Comparison of ENCODE assay signal across 9 mouse cellular contexts in genomic region chr15:84772191-84773111, GRCm38 (mm10). TPM values are rescaled to one million over a fixed set of nuclear protein-coding genes. Genes with fewer than 3 reads are reported as not detected.
DNase-seq lines count a peak whose midpoint lies in the region; ATAC-seq and TF ChIP-seq lines count a peak whose summit lies in the region.
"Had no signal": no experiment of that assay in that cellular context is flagged by ENCODE, and none has a peak within 500 bp of the region (broad histone marks: within the 10 kb centered on the region; RNA-seq: fewer than 3 reads in every experiment).

No protein-coding gene starts in this region.

- no peak overlapping the region for H3K9ac ChIP-seq in liver, postnatal 0 days (replicated peaks)
- H3K9ac ChIP-seq in liver, embryonic 11.5 days (ENCODE audit: low read depth, low read length) = no peak overlapping the region
- no peak overlapping the region for H3K9ac ChIP-seq in hindbrain, embryonic 16.5 days (ENCODE audit: low read depth, low read length)

- no peaks in the 10 kb centered on the region for H3K4me1 ChIP-seq in liver, postnatal 0 days (ENCODE audit: insufficient read depth)
- H3K4me1 ChIP-seq in liver, embryonic 11.5 days (replicated peaks; ENCODE audit: control insufficient read depth, insufficient read depth, low read length) = no peaks in the 10 kb centered on the region
- peaks cover 4% of the 10 kb centered on the region; the same call in 1 of the 2 replicates for H3K4me1 ChIP-seq in cerebellum, adult 2 months (ENCODE audit: control insufficient read depth, insufficient read depth, low read length)
- no peaks in the 10 kb centered on the region for H3K4me1 ChIP-seq in small intestine, adult 2 months (ENCODE audit: control insufficient read depth, insufficient read depth, insufficient read length, low read length)
- peaks cover 16% of the 10 kb centered on the region for H3K4me1 ChIP-seq in hindbrain, embryonic 16.5 days (ENCODE audit: control insufficient read depth, insufficient read depth, low read depth, low read length)

- no peak for TF ChIP-seq POLR2A in cerebellum, adult 2 months (IDR thresholded peaks at IDR 0.05; ENCODE audit: borderline replicate concordance, insufficient read depth, low read length)
- no peak for TF ChIP-seq POLR2A in small intestine, adult 2 months (IDR thresholded peaks at IDR 0.05; ENCODE audit: low read depth, low read length)

- TF ChIP-seq EP300 in liver, postnatal 0 days (IDR thresholded peaks at IDR 0.05; ENCODE audit: low read depth) = no peak

- no peaks in the 10 kb centered on the region for H3K27me3 ChIP-seq in liver, postnatal 0 days (ENCODE audit: insufficient read depth, low read length)
- no peaks in the 10 kb centered on the region for H3K27me3 ChIP-seq in liver, embryonic 11.5 days (replicated peaks; ENCODE audit: control insufficient read depth, insufficient read depth, low read length)
- no peaks in the 10 kb centered on the region for H3K27me3 ChIP-seq in cerebellum, adult 2 months (ENCODE audit: control insufficient read depth, insufficient read depth, low read length)
- no peaks in the 10 kb centered on the region for H3K27me3 ChIP-seq in small intestine, adult 2 months (ENCODE audit: control insufficient read depth, insufficient read depth, low read length)
- no peaks in the 10 kb centered on the region for H3K27me3 ChIP-seq in hindbrain, embryonic 16.5 days (replicated peaks; ENCODE audit: control insufficient read depth, insufficient read depth, low read length)

- no peak for ATAC-seq in liver, postnatal 0 days
- no peak; the same call in 1 of the 2 replicates for ATAC-seq in liver, embryonic 11.5 days (replicated peaks; ENCODE audit: low FRiP score)
- no peak for ATAC-seq in hindbrain, embryonic 16.5 days

- no peaks in the 10 kb centered on the region for H3K9me3 ChIP-seq in liver, postnatal 0 days (ENCODE audit: low read length)
- H3K9me3 ChIP-seq in liver, embryonic 11.5 days (ENCODE audit: control insufficient read depth, low read length) = no peaks in the 10 kb centered on the region
- no peaks in the 10 kb centered on the region for H3K9me3 ChIP-seq in hindbrain, embryonic 16.5 days (ENCODE audit: control insufficient read depth, low read length)

- H3K4me2 ChIP-seq in liver, postnatal 0 days (ENCODE audit: low read depth, low read length) = no peak overlapping the region
- H3K4me2 ChIP-seq in liver, embryonic 11.5 days = no peak overlapping the region
- no peak overlapping the region for H3K4me2 ChIP-seq in hindbrain, embryonic 16.5 days (ENCODE audit: low read length)

- no peak overlapping the region for H3K4me3 ChIP-seq in liver, postnatal 0 days (ENCODE audit: low read depth, low read length)
- no peak overlapping the region for H3K4me3 ChIP-seq in liver, embryonic 11.5 days (ENCODE audit: low read depth, low read length)
- H3K4me3 ChIP-seq in cerebellum, adult 2 months (replicated peaks; ENCODE audit: insufficient read depth, low read depth, low read length) = no peak overlapping the region
- no peak overlapping the region for H3K4me3 ChIP-seq in small intestine, adult 2 months (ENCODE audit: low read depth, low read length)
- H3K4me3 ChIP-seq in hindbrain, embryonic 16.5 days (ENCODE audit: low read length) = no peak overlapping the region

- TF ChIP-seq CTCF in liver, postnatal 0 days (IDR thresholded peaks at IDR 0.05; ENCODE audit: low read depth) = peak; percentile 50
- peak; percentile 70 for TF ChIP-seq CTCF in cerebellum, adult 2 months (IDR thresholded peaks at IDR 0.05; ENCODE audit: borderline replicate concordance, insufficient read depth, low read depth, low read length)
- peak; percentile 35; the same call in 1 of the 2 replicates for TF ChIP-seq CTCF in small intestine, adult 2 months (IDR thresholded peaks at IDR 0.05; ENCODE audit: extremely low read depth, insufficient read length, insufficient replicate concordance, low read depth, low read length)

- no peak overlapping the region for H3K27ac ChIP-seq in liver, postnatal 0 days (ENCODE audit: low read depth)
- H3K27ac ChIP-seq in liver, embryonic 11.5 days (ENCODE audit: low read depth, low read length) = no peak overlapping the region
- no peak overlapping the region for H3K27ac ChIP-seq in cerebellum, adult 2 months (ENCODE audit: insufficient read depth, low read length)
- H3K27ac ChIP-seq in small intestine, adult 2 months (ENCODE audit: insufficient read depth, low read depth, low read length) = no peak overlapping the region
- H3K27ac ChIP-seq in hindbrain, embryonic 16.5 days (ENCODE audit: low read depth, low read length) = no peak overlapping the region

- peak; percentile 45 for DNase-seq in adrenal gland, postnatal 10 days
- DNase-seq in adrenal gland, postnatal 4 days (ENCODE audit: low spot score in 2 of 2) = no peak
- DNase-seq in liver, postnatal 0 days = no peak
- no peak for DNase-seq in liver, embryonic 11.5 days (ENCODE audit: low spot score)
- DNase-seq in cerebellum, adult 2 months = peak; percentile 35 to 42
- DNase-seq in urinary bladder, postnatal 36 days (ENCODE audit: low spot score in 2 of 2) = no peak
- DNase-seq: layer of hippocampus, postnatal 36 days had no signal

- H3K36me3 ChIP-seq in liver, postnatal 0 days (replicated peaks; ENCODE audit: insufficient read depth, low read length) = no peaks in the 10 kb centered on the region
- H3K36me3 ChIP-seq in liver, embryonic 11.5 days (ENCODE audit: control insufficient read depth, insufficient read depth, low read length) = no peaks in the 10 kb centered on the region
- no peaks in the 10 kb centered on the region for H3K36me3 ChIP-seq in small intestine, adult 2 months (ENCODE audit: control insufficient read depth, insufficient read depth, low read length)
- no peaks in the 10 kb centered on the region for H3K36me3 ChIP-seq in hindbrain, embryonic 16.5 days (ENCODE audit: control insufficient read depth, insufficient read depth, low read length)

- WGBS in liver, postnatal 0 days (ENCODE audit: insufficient replicate concordance) = 76% methylated on average over 21 of the region's 21 CpGs
- WGBS in liver, embryonic 11.5 days = 77% methylated on average over 21 of the region's 21 CpGs
- 37% methylated on average over 21 of the region's 21 CpGs for WGBS in cerebellum, adult 2 months
- WGBS in small intestine, adult 2 months = 73% methylated on average over 21 of the region's 21 CpGs
- 78% methylated on average over 21 of the region's 21 CpGs for WGBS in hindbrain, embryonic 16.5 days

RNA-seq across cellular contexts. Expression of gene Arhgap8, which starts 52.6 kb away (rescaled TPM):
- 1 to 10 TPM; 1.1 to 1.2 TPM for total RNA-seq in adrenal gland, postnatal 10 days (2021)
- total RNA-seq in adrenal gland, postnatal 4 days (2021) = 1 to 10 TPM; 2.1 to 2.3 TPM
- 0.19 and 0.58 TPM in 2 replicates for polyA plus RNA-seq in liver, postnatal 0 days (2015; fragmentation: Nextera tagmentation; extraction: Ambion mirVana)
- 0.93 and 1.3 TPM in 2 replicates for polyA plus RNA-seq in liver, embryonic 11.5 days (2014; fragmentation: Nextera tagmentation; extraction: Ambion mirVana)
- 0.18 and 0.27 TPM in 2 replicates for polyA plus RNA-seq in cerebellum, adult 2 months (2012; rRNA removed)
- 4.2 and 6.3 TPM in 2 replicates for polyA plus RNA-seq in small intestine, adult 2 months (2012; rRNA removed)
- 0.61 and 0.96 TPM in 2 replicates for polyA plus RNA-seq in hindbrain, embryonic 16.5 days (2015; fragmentation: Nextera tagmentation; extraction: Ambion mirVana)

Comparison
In these comparisons a context has a peak if more than half of its experiments do, and no peak if none do; other contexts are left out.
1. DNase-seq: peak in adrenal gland, postnatal 10 days (single experiment) and cerebellum, adult 2 months (2 of 2); none in adrenal gland, postnatal 4 days (0 of 2), liver, postnatal 0 days (single experiment), liver, embryonic 11.5 days (single experiment) and urinary bladder, postnatal 36 days (0 of 2).
2. Peak in every context shown above with its lines, with median percentiles within 50 percentile points of each other: CTCF ChIP-seq.